Mouse (Mus musculus): ENCODE measurements around the gene Usp47. TPM values are rescaled to one million over a fixed set of nuclear protein-coding genes. Genes with fewer than 3 reads are reported as not detected.

Gene Usp47
- polyA plus RNA-seq, 1 experiment from 2014 or later, result 34.6 TPM

DNA sequence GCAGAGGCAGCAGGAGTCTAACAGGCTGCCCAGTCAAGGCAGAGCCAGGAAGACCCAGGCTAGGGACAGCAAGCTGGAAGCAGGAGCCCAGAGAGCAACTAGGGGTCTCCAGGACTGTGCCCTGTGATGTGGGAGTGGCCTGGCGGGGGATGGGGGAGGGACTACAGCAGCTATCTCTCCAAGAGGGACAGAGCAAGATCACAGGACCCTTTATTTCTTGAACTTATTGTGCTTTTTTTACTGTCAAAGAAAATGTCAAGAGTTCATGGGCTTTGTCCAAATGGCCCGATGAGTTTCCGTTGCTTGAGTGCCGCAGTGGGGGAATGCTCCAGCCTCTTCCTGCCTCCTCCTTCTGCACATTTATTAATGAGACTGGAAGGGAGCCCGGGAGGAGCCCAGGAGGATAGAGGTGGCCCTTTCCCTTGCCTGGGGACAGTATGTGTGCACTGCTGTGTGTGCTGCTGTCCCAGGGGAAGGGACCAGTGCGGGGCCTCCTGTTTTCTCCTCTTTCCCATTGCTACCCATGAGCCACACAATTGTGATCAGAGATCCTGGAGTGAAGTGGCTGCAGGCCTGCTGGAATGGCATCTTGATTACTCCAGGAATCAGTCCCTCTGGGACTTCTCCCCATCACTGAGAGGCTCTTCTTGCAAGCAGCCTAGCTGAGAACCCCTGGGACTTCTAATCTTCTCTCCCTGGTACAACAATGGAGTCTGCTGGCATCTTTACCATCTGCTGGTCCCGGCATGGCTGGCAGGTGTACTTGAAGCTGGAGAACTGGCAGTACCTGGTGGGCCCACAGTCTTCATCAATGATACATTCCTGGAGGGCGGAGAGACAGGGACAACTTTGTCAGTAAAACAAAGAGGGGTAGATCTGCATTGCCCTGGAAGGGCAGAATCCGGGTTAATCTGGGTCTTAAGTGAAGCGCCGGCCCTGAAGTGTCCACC, 97.8 kb downstream of the Usp47 start:
- no peak for DNase-seq (ENCODE audit: low spot score)

DNA sequence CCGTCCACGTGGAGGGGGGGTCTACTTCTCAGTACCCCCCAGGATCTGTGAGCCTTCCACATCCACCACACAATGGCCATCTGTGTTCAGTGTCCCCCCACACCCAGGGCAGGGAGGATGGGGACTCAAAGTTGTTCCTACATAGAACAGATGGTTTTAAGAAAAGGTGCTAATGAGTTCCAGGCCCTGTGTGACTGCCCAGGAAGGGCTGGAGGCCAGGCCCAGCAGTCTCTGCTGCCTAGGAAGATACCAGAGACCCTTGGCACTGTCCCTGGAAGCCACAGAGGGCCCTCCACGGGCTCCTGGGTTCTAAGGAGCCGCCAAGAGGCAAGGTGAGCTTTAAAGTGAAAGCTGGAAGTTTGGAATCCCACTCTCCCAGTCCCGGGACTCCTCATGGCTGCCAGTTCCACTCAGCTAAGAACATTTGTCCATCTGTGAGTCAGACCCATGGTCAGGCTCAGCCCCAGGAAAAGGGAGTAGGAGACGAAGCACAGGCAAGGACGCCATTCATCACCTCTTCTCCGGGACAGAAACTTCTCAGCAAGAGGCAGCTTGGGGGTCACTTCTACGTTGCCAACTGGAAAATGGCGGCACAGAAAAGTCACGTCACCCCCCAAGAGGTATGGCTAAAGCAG, 98.7 kb downstream of the Usp47 start:
- no peak for DNase-seq (ENCODE audit: low spot score)

DNA sequence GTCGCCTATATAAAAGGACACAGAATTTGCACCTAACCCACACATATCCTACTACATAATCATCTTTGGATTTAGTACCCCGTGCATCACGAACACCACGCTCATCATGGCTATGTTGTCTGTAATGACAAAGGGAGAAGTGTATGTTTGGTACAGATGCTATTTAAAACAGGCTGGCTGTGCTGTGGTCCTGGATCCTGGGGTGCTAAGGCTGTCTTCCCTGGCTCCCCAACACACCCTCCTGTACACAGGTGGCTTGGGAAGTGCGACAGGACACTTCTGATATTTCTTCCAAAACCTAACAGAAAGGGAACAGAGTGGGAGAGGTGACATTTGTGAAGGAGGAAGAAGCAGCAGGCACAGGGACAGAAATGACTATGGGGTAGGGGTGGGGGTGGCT, 100.3 kb downstream of the Usp47 start:
- DNase-seq (ENCODE audit: low spot score), result no peak

DNA sequence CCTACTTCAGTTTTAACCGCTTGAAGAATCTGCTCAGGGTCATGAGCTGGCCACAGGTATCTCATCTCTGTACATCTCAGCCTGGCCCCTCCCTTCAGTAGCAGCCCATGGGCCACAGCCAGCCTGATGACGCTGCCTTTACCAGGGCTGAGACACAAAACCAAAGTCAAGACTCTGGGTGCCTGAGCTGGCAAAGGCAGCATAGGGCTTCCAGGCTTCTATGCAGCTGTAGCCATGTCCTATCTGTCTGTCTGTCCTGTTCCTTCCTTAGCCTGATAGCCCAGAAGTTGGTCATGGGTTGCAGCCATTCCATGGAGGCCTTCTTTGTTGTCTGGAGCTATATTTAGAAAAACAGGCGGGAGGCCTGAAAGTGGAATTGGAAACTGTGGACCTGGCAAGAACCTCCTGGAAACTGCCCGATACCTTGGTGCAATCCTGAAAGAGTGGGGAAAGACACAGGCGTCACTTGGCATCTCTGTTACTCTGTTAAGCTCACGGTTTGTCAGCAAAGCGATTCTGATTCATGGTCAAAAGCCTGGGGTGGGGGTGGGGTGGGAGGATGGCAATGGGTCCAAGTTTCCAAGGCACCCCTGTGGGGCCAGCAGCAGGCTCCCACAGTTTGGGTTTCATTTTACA, 102.4 kb downstream of the Usp47 start:
- no peak for DNase-seq (ENCODE audit: low spot score)

DNA sequence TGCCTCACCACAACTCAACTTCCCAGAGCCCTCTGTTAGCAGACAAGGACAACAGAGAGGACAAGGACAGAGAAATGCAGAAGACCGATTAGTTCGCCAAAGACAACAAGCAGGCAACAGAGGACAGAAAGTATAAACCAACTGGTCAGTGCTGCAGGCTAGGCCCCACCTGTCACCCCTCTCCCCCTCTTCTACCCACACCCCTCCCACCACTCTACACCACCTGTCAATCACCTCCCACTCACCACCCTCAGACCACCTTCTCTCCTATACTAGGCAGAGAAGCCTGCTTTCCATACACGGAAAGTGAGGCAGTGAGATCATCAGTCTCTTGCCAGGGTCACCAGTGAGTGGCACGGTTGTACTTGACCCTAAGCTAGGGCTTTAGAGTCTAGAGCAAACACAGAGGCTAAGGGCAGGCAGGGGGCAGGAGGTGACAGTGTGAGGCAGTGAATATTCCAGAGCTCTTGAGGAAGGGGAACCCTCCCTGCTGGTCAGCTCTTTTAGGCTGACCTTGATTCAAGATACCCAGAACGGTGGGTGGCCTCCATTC, 103.9 kb downstream of the Usp47 start:
- no peak for DNase-seq (ENCODE audit: low spot score)

DNA sequence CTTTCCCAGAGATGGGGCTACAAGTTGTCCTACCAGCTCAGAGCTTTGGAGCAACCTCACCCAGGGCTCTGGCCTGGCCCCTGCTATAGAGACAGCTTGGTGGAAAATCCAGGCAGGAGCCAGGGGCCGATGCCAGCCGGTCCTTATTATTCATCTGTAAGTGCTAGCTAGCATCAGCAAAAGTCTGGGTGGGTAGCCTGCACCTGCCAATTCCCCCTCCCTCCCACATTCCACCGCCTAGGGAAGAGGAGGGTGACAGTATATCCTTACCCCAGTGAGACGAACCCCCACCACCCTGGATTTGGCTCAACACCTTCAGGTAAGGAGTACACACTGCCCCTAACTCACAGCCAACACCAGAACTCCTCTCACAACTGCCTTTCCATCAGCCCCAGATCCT, 104.7 kb downstream of the Usp47 start:
- no peak for DNase-seq (ENCODE audit: low spot score)

DNA sequence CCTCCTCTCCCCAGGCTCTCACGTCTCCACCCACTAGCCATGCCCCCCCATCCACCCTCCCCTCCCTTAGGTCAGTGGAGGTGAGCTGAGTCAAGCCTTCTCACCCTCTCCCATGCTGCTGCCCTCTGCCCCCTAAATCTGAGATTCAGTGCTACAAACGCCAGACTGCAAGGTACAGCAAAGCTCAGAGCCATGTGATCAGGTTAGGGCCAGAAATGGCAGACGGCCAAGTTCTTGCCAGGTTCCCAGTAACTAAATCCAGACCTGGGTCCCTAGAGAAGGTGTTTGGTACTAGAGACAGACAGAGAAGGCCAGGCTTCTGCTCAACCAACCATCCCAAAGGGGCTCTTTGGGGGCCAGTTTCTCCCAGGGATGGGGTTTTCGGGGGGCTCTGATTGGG, 105.5 kb downstream of the Usp47 start:
- no peak for DNase-seq (ENCODE audit: low spot score)

DNA sequence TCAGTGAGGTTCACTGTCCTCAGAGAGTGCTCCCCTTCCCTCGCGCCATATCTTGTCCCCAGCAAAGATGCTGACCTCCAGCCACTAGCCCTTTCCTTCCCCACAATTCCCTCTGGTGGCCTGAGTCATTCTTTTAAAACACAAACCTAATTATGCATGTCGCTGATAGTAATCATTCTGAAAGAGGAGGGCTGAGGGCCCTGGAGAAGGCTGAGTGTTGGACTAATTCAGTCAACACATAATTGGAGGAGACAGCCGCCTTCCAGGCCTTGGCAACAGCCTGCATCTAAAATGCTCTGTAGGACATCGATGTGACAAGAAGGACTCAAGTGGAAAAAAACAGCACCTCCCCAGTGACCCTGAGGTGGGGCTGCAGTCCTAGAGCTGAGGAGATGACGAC, 106.5 kb downstream of the Usp47 start:
- DNase-seq (ENCODE audit: low spot score), result no peak

DNA sequence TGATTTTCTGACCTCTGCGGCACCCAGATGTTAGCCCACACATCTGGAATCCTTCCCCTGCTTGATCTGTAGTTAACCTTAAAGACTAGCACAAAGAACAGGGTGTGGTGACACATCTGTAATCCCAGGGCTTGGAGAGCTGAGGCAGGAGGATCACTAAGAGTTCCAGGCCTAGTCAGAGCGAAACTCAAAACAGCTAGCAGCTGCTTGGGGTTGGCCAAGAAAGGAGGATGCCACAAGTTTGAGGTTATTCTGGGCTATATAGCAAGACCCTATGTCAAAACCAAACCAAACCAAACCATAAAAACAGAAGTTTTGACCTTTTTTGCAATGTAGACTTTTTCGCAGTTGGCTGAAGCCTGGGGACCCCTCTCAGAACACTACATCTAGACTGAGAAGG, 107.4 kb downstream of the Usp47 start:
- DNase-seq (ENCODE audit: low spot score), result no peak

DNA sequence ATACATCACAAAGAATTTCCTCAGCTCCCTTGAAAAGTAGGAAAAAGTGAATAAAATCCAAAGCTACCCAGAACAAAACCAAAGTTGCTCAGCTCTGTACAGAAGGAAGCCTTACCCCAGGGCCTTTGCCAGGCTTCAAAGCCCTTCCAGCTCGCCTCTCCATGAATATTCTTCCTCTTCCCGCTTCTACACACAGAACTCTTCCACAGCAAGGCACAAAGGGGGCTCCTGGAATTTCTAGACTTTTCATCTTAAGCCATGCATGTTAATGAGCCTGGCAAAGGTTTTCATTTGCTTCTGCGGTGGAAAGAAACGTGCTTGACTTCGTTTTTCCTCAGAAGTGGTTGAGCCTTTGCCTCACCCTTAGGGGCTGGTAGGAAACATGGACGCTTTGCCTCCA, 108.7 kb downstream of the Usp47 start:
- no peak for DNase-seq (ENCODE audit: low spot score)

DNA sequence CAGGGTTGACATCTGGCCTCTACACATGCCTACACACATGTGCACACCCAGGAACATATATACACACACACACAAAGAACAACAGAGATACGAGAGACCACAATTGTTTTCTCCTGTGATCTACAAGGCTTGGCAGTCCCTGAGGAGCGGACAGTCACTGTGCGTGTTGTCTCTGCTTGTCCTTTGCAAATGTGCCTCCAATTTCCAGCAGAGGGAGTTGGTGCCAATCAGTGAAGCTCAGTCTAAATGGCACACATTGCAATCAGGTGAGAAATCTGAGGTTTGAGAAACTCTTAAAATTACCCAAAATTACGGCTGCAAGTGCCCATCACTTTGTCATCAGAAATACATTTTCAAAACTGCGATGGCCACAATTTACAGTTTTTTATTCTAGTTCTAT, 110.0 kb downstream of the Usp47 start:
- no peak for DNase-seq (ENCODE audit: low spot score)

DNA sequence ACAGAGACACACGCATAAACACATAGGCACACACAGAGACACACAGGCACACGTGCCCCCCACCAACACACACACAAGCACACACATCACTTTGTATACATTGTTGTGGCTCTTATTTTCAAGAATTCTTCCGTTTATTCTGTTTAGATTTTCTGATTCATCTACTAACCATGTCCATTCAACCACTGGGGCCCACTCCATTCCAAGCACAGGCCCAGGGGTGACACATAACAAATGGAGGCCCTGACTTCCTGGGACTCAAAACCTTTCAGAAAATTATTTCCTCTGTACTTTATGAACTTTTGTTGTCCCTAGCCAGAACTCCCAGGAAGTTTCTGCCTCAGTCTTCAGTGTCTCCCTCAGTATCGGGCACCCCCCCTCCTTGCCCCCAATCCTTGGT, 111.9 kb downstream of the Usp47 start:
- DNase-seq (ENCODE audit: low spot score), result no peak

DNA sequence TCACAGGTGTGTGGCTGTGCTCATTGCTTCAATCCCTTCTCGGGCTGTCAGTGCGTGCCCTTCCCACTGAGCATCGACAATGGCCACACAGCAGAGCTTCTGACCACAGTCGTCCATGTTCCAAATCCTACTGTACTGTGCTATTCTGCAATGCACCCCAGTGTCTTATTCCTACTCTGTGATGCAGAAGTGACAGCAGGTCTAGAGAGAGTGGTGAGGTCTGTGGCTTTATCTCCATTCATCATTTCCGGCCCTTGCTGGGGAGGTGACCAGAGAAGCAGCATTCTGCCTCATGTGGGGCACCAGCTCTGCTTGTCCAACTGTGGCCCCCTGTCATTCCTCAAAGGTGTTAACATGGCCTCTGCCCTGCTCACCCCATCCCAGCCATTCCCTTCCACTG, 113.2 kb downstream of the Usp47 start:
- DNase-seq (ENCODE audit: low spot score), result no peak

DNA sequence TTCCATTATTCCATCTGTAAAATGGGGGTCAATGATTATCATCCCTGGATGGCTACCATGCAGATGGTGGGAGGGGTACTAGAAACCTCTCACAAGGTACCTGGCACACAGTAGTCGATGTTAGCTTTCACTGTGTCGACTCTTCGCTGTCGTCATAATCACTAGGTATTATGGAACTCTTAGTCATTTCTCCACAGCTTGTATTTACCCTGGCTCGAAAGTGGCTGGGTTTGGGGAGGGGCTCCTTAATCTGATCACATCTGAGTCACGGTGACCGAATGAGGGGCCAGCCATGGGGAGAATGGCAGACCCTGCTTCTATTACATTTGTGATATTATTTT, 114.8 kb downstream of the Usp47 start:
- no peak for DNase-seq (ENCODE audit: low spot score)

DNA sequence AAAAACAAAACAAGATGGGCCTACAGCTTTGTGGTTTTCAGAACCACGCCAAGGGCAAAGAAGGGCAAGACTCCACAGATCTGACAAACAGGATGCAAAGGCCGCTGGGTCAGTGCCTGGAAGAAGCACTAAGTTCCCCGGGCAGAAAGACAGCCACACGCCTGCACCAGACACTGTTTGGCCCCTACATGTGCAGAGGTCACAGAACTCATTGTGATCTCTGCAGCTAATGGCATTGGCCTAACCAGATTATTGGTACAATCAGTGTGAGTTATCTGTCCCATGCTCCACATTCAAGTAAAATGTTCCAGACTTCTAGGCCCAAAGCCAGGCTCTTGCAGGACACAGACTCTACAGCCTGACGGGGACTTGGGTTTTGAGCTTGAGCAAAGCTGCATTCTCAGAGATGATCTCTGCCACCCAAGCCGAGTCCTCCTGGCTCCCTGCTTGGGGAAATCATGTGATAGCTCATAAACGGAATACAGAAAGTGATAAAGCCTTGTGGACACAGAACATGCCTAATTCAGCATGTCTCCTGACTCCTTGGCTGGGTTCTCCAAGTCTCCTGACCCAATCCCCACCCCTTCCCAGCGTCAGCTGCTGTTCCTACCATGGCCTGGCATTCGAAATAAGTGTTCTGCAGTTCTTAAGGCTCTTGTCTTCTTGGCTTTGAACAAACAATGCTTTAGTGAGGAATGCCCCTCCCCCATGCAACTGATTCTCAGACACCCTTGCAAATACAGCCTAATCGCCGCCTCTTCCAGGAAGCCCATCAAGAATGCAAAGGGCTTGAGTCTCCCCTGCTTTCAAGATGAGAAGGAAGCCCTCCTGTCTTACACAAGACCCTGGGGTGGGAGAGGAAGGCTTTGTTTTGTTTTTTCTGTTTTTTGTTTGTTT, 115.5 kb downstream of the Usp47 start:
- DNase-seq (ENCODE audit: low spot score), result no peak

DNA sequence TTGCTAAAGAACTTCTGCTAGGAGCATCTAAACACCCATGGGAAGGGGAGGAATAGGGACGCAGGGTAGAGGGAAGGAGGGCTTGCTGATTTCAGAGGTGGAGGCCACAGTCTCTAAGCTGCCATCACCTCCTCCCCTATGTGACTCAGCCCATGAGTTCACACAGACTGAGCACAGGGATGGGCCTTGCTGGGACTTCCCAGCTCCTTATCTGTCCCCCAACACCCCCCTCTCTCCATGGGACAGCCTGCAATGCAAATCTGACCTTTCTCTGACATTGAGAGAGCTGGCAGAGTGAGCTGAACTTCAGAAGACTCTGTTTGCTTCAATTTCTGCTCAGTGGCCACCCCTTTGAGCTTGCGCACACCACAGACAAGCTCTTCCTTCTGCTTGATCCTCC, 117.4 kb downstream of the Usp47 start:
- DNase-seq (ENCODE audit: low spot score), result no peak

DNA sequence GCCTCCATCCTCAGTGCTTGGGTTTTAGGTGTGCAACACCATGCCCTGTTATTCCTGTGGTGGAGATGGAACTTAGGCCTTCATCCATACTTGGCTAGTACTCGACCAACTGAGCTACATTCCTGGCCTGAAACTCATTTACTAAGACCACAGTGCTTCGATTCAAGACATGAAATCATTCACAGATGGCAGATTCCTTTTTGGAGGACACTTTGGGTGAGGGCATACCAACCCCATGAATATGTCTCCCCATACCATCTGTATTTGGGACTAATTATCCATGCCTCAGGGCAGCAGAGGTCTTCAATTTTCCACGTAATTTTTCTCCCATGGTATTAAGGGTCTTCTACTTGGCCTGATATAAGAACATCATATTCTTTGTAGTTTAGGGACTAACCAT, 119.3 kb downstream of the Usp47 start:
- no peak for DNase-seq (ENCODE audit: low spot score)

DNA sequence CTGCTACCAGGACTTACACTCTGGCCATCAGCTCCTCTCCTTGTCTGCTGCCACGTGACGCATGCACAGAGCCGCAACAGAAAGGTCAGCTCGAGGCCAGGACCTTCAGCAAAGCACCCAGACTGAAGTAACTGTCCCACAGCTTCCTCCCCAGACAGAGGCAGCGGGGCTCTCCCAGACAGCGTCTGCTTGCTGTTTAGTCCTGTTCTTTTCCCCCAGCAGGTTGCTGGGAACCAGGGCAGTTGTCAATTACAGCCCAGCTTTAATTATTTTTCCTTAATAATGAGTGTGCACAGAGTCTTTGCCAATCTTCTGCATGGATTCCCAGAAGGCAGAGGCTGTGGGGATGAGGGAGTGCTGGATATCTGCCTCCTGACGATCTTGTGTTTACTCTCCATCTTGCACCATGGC, 119.8 kb downstream of the Usp47 start:
- no peak for DNase-seq (ENCODE audit: low spot score)

DNA sequence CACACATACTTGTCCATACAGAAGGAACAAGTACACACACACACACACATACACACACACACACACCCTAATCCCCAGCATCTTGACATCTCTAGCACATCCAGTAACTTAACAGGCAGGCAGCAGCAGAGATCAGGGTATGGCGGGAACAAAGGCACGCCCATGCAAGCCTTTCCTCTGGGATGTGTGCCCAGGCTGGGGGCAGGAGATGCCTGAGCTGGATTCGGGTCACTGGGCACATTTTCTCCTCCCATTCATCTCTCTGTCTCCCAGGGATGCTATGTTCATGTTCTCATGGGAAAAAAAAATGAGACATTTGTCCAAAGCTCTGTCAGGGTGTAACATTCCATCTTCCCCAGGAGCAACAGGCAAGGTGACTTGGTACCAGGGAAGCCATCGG, 120.7 kb downstream of the Usp47 start:
- DNase-seq (ENCODE audit: low spot score), result no peak

DNA sequence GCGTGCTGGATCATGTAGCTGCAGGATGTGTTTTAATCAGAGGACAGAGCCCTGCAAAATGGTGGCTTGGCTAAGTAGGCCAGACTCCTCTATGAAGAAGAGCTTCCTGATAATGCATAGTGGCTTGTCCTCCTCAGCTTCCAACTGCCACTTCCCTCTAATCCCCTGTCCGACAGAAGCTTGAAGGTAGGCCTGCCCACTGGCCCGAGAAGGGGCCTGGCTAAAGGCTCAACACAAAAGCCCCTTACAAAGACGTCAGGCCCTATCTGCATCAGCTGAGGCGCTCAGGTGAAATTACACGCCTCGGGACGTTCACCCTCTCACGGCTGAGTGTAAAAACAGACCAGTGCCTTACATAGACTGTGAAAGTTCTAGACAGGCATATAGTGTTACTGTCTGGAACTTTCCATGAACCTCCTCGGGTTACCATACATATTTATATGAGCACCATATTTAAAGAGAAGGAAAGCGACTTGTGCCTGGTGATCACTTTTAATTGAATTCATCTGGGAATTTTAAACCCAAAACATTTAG, 121.4 kb downstream of the Usp47 start:
- no peak for DNase-seq (ENCODE audit: low spot score)

DNA sequence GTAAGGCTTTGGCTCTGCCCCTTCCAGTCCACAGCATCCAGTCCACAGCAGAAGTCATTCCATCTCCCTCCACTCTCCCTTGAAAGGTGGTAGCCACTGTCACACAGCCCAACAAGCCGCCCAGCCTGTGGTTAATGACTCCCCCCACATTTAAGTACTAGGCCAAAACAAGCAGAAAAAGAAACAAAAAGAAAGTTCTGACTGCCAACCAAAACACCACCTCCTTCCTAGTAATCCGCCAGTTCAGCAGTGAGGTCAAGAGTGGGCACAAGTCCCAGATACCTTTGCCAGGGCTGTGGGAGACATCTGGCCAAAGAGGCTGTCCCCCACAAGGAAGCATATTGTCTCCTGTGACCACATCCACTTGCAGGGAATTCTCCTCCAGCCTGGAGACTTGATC, 124.7 kb downstream of the Usp47 start:
- no peak for DNase-seq (ENCODE audit: low spot score)

Measured in thymus, postnatal 0 days (tissue).